Mouse (Mus musculus): ENCODE data around the gene Cpt1a.
A peak's percentile ranks its signal among the peaks of the same experiment; 100 is the strongest.

The Cpt1a gene

GRCm38 (mm10) chr19:3324931-3325711 lies 3.0 kb downstream of the Cpt1a start:
- DNase-seq (ENCODE audit: low spot score): peak; percentile 91

GRCm38 (mm10) chr19:3325771-3326478 lies 3.8 kb downstream of the Cpt1a start:
- peak; percentile 60 for DNase-seq (ENCODE audit: low spot score)

GRCm38 (mm10) chr19:3326479-3327047 lies 4.4 kb downstream of the Cpt1a start:
- no peak for DNase-seq (ENCODE audit: low spot score)

GRCm38 (mm10) chr19:3333247-3333646 lies 11.1 kb downstream of the Cpt1a start:
- DNase-seq (ENCODE audit: low spot score): no peak

GRCm38 (mm10) chr19:3333694-3334515 lies 11.8 kb downstream of the Cpt1a start:
- DNase-seq (ENCODE audit: low spot score): no peak

GRCm38 (mm10) chr19:3334550-3334949 lies 12.4 kb downstream of the Cpt1a start:
- DNase-seq (ENCODE audit: low spot score): no peak

- DNase-seq (ENCODE audit: low spot score): no peak
Measured at GRCm38 (mm10) chr19:3335917-3336316, 13.8 kb downstream of the Cpt1a start.

GRCm38 (mm10) chr19:3336485-3337255 lies 14.5 kb downstream of the Cpt1a start:
- DNase-seq (ENCODE audit: low spot score): no peak

GRCm38 (mm10) chr19:3339187-3339586 lies 17.1 kb downstream of the Cpt1a start:
- no peak for DNase-seq (ENCODE audit: low spot score)

GRCm38 (mm10) chr19:3341021-3341420 lies 18.9 kb downstream of the Cpt1a start:
- no peak for DNase-seq (ENCODE audit: low spot score)

GRCm38 (mm10) chr19:3343929-3344328 lies 21.8 kb downstream of the Cpt1a start:
- DNase-seq (ENCODE audit: low spot score): no peak

- no peak for DNase-seq (ENCODE audit: low spot score)
Measured at GRCm38 (mm10) chr19:3344636-3345544, 22.8 kb downstream of the Cpt1a start.

GRCm38 (mm10) chr19:3347784-3348183 lies 25.6 kb downstream of the Cpt1a start:
- peak; percentile 39 for DNase-seq (ENCODE audit: low spot score)

- peak; percentile 81 for DNase-seq (ENCODE audit: low spot score)
Measured at GRCm38 (mm10) chr19:3353415-3354111, 31.4 kb downstream of the Cpt1a start.

- DNase-seq (ENCODE audit: low spot score): no peak
Measured at GRCm38 (mm10) chr19:3355096-3355495, 33.0 kb downstream of the Cpt1a start.

- DNase-seq (ENCODE audit: low spot score): no peak
Measured at GRCm38 (mm10) chr19:3356516-3356915, 34.4 kb downstream of the Cpt1a start.

- no peak for DNase-seq (ENCODE audit: low spot score)
Measured at GRCm38 (mm10) chr19:3357620-3358019, 35.5 kb downstream of the Cpt1a start.

- no peak for DNase-seq (ENCODE audit: low spot score)
Measured at GRCm38 (mm10) chr19:3359841-3360588, 37.9 kb downstream of the Cpt1a start.

- DNase-seq (ENCODE audit: low spot score): no peak
Measured at GRCm38 (mm10) chr19:3363510-3363909, 41.4 kb downstream of the Cpt1a start.

Measured in testis, postnatal 14 days (tissue).